Mouse (Mus musculus): ENCODE data around the gene Clip3. TPM values are rescaled to one million over a fixed set of nuclear protein-coding genes. Genes with fewer than 3 reads are reported as not detected.
A peak's percentile ranks its signal among the peaks of the same experiment; 100 is the strongest.

Gene Clip3
- total RNA-seq, 2 experiments from 2014 or later: 495 to 497 TPM

GRCm38 (mm10) chr7:30289714-30290399 lies 1.7 kb upstream of the Clip3 start:
- intact Hi-C loops (cut with DNase I): loop anchor here (5.0 kb wide), 1 partner anchor 58 kb away; the partner anchor contains the start of genes Polr2i and Tbcb
- peak in 1 of 2 experiments; percentile 65 for DNase-seq (ENCODE audit: extremely low spot score in 1 of 2, low spot score in 2 of 2)

- intact Hi-C loops (cut with DNase I): loop anchor here (5.0 kb wide), 1 partner anchor 61 kb away; the partner anchor contains the start of genes Polr2i and Tbcb
Measured at GRCm38 (mm10) chr7:30293795-30294194, 2.3 kb downstream of the Clip3 start.

GRCm38 (mm10) chr7:30294296-30294695 lies 2.8 kb downstream of the Clip3 start:
- intact Hi-C loops (cut with DNase I): loop anchor here (5.0 kb wide), 1 partner anchor 62 kb away; the partner anchor contains the start of genes Polr2i and Tbcb
- no peak for DNase-seq (ENCODE audit: extremely low spot score in 1 of 2, low spot score in 2 of 2)

More at GRCm38 (mm10) chr7:30293795-30294194, 2.3 kb downstream of the Clip3 start:
- DNase-seq (ENCODE audit: extremely low spot score in 1 of 2, low spot score in 2 of 2): peak in 1 of 2 experiments; percentile 56

- intact Hi-C loops (cut with DNase I): no loop called here
- peak in 1 of 2 experiments; percentile 48 for DNase-seq (ENCODE audit: extremely low spot score in 1 of 2, low spot score in 2 of 2)
Measured at GRCm38 (mm10) chr7:30295103-30295502, 3.6 kb downstream of the Clip3 start.

- intact Hi-C loops (cut with DNase I): no loop called here
- DNase-seq (ENCODE audit: extremely low spot score in 1 of 2, low spot score in 2 of 2): no peak
Measured at GRCm38 (mm10) chr7:30296816-30297215, 5.3 kb downstream of the Clip3 start.

GRCm38 (mm10) chr7:30297266-30297665 lies 5.7 kb downstream of the Clip3 start:
- intact Hi-C loops (cut with DNase I): no loop called here
- DNase-seq (ENCODE audit: extremely low spot score in 1 of 2, low spot score in 2 of 2): no peak

GRCm38 (mm10) chr7:30300914-30301313 lies 9.4 kb downstream of the Clip3 start:
- DNase-seq (ENCODE audit: extremely low spot score in 1 of 2, low spot score in 2 of 2): no peak
- intact Hi-C loops (cut with DNase I): no loop called here

GRCm38 (mm10) chr7:30306083-30306779 lies 14.7 kb downstream of the Clip3 start:
- DNase-seq (ENCODE audit: extremely low spot score in 1 of 2, low spot score in 2 of 2): no peak
- intact Hi-C loops (cut with DNase I): no loop called here

GRCm38 (mm10) chr7:30308076-30309005 lies 16.8 kb downstream of the Clip3 start, which contains the start of gene Alkbh6:
Alkbh6 (plus strand) TSS chr7:30308717.
- intact Hi-C loops (cut with DNase I): no loop called here
- peak; percentile 95 to 96 for DNase-seq (ENCODE audit: extremely low spot score in 1 of 2, low spot score in 2 of 2)

- intact Hi-C loops (cut with DNase I): no loop called here
- no peak for DNase-seq (ENCODE audit: extremely low spot score in 1 of 2, low spot score in 2 of 2)
Measured at GRCm38 (mm10) chr7:30309395-30310129, 18.0 kb downstream of the Clip3 start.

GRCm38 (mm10) chr7:30310136-30310535 lies 18.6 kb downstream of the Clip3 start:
- intact Hi-C loops (cut with DNase I): no loop called here
- no peak for DNase-seq (ENCODE audit: extremely low spot score in 1 of 2, low spot score in 2 of 2)

- intact Hi-C loops (cut with DNase I): no loop called here
- DNase-seq (ENCODE audit: extremely low spot score in 1 of 2, low spot score in 2 of 2): no peak
Measured at GRCm38 (mm10) chr7:30313666-30314320, 22.3 kb downstream of the Clip3 start.

- intact Hi-C loops (cut with DNase I): no loop called here
- DNase-seq (ENCODE audit: extremely low spot score in 1 of 2, low spot score in 2 of 2): no peak
Measured at GRCm38 (mm10) chr7:30314721-30315155, 23.2 kb downstream of the Clip3 start, which contains the start of gene Syne4. Syne4 (plus strand) TSS chr7:30314807.

GRCm38 (mm10) chr7:30315559-30316529 lies 24.3 kb downstream of the Clip3 start:
- no peak for DNase-seq (ENCODE audit: extremely low spot score in 1 of 2, low spot score in 2 of 2)
- intact Hi-C loops (cut with DNase I): no loop called here

- intact Hi-C loops (cut with DNase I): no loop called here
Measured at GRCm38 (mm10) chr7:30318142-30318541, 26.6 kb downstream of the Clip3 start.

GRCm38 (mm10) chr7:30320946-30321345 lies 29.4 kb downstream of the Clip3 start:
- DNase-seq (ENCODE audit: extremely low spot score in 1 of 2, low spot score in 2 of 2): no peak
- intact Hi-C loops (cut with DNase I): no loop called here

More at GRCm38 (mm10) chr7:30318142-30318541, 26.6 kb downstream of the Clip3 start:
- DNase-seq (ENCODE audit: extremely low spot score in 1 of 2, low spot score in 2 of 2): no peak
